Mouse (Mus musculus): ENCODE measurements around the gene Bcar1. TPM values are rescaled to one million over a fixed set of nuclear protein-coding genes. Genes with fewer than 3 reads are reported as not detected.

The Bcar1 gene
- polyA plus RNA-seq, 1 experiment from 2014 or later = 41.5 TPM

DNA sequence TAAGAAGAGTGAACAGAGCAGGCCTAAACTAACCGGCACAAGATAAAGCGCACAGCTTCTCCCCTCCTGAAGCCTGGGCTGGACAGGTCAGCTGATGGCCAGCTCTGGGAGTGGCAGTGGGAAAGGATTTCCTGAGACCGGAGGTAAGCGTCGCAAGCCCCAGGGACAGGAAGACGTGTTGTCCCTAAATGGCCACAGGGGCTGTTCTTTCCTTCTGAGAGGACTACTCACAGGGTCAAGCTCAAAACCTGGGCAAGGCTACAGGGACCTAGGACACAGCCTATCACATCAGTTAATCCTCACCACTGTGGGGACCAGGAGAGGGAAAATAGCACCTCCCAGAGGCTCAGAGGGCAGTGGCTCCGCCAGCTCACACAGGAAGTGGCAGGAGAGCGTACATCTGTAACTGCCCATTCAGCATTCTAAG lies 8.3 kb downstream of the Bcar1 start:
- Histone ChIP-seq H3K27ac (replicated peaks) (peak overlapping the region; percentile 51; the same call in 1 of the 2 replicates), H3K9ac (replicated peaks) (0 out of 2 replicates have a peak overlapping the region, but pooled peaks have one; percentile 17), H3K4me2 (no peak overlapping the region)

DNA sequence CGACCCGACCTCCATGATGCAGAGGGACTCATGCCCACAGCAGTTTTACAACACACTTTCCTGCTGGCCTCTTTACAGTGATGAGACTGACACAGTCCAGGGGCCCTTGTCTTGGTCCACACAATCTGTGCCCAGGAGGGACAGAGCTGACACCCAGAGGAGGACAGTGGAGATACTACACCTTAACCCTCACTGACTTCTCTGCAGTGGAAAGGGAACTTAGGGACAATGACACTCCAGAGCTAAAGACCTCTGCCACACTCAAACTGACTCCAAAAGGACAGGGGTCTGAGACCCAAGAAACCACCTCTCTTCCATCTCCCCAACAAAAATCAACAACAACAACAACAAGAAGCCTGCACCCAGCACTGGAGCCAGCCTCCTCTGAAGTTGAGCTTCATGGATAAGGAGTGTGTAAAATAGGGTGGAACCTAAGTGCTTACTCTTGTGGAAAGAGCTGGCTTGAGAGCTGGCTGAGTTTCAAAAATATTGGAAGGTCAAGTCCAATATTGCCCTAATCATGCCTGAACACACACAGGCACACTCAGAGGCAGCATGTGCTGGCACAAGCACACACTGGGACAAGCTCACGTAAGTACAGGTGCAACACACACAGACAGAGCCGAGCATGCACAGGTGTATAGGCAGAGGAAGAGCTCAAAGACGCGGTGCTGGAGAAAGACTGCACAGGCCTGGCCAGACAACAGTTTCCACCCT lies 9.2 kb downstream of the Bcar1 start:
- peaks cover 88% of the 10 kb centered on the region for H3K4me1 ChIP-seq
- 55% methylated on average over 6 of the region's 6 CpGs for WGBS
- H3K27ac ChIP-seq (replicated peaks) = peak overlapping the region; percentile 51
- no peak overlapping the region for H3K4me2 ChIP-seq
- ATAC-seq (ENCODE audit: low FRiP score) = no peak
- H3K9me3 ChIP-seq (replicated peaks) = no peaks in the 10 kb centered on the region
- no peaks in the 10 kb centered on the region for H3K27me3 ChIP-seq (replicated peaks)
- no peak overlapping the region for H3K4me3 ChIP-seq (replicated peaks)
- no peaks in the 10 kb centered on the region for H3K36me3 ChIP-seq
- no peak overlapping the region for H3K9ac ChIP-seq (replicated peaks)

More for the DNA sequence above, 8.3 kb downstream of the Bcar1 start:
- no peaks in the 10 kb centered on the region for H3K9me3 ChIP-seq (replicated peaks)
- H3K27me3 ChIP-seq (replicated peaks) = no peaks in the 10 kb centered on the region
- no peak for ATAC-seq (ENCODE audit: low FRiP score)
- no peak overlapping the region for H3K4me3 ChIP-seq (replicated peaks)
- no peaks in the 10 kb centered on the region for H3K36me3 ChIP-seq
- WGBS = 59% methylated on average over 8 of the region's 8 CpGs
- peaks cover 88% of the 10 kb centered on the region for H3K4me1 ChIP-seq

DNA sequence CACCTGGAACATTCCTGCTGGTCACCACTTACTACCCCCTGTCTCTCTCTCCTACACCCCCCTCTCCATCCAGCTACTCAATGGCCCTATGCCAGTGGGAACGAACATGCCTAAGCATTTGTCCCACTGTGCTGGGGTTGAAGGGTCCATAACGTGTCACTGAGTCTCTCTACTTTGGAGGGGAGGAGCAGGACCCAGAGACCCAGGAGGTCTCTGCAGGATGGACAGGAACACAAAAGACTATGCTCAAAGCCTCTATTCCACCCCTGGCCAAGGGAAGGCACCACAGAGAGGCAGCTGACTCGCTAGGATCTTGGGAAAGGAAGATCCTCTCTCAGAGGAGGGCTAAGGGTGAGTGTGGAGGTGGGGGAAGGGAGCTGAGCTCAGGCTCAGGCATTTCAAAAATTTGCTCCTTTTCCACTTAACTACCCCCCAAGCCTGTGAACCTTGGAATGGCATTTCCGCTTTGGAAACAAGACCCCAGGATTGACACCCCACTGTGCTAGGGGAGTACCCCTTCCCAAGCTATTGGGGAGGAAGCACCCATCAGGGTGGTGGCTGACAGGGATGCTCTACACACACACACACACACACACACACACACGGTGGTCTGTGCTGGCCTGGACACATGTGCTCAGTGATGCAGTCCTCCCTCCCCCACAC lies 9.9 kb downstream of the Bcar1 start:
- no peak overlapping the region for H3K9ac ChIP-seq (replicated peaks)
- peak overlapping the region; percentile 85 for H3K27ac ChIP-seq (replicated peaks)
- no peaks in the 10 kb centered on the region for H3K27me3 ChIP-seq (replicated peaks)
- H3K4me3 ChIP-seq (replicated peaks) = no peak overlapping the region
- ATAC-seq (ENCODE audit: low FRiP score) = no peak
- H3K4me1 ChIP-seq = peaks cover 88% of the 10 kb centered on the region
- no peak overlapping the region for H3K4me2 ChIP-seq
- WGBS = 12% methylated on average over 5 of the region's 5 CpGs
- H3K36me3 ChIP-seq = no peaks in the 10 kb centered on the region
- no peaks in the 10 kb centered on the region for H3K9me3 ChIP-seq (replicated peaks)

DNA sequence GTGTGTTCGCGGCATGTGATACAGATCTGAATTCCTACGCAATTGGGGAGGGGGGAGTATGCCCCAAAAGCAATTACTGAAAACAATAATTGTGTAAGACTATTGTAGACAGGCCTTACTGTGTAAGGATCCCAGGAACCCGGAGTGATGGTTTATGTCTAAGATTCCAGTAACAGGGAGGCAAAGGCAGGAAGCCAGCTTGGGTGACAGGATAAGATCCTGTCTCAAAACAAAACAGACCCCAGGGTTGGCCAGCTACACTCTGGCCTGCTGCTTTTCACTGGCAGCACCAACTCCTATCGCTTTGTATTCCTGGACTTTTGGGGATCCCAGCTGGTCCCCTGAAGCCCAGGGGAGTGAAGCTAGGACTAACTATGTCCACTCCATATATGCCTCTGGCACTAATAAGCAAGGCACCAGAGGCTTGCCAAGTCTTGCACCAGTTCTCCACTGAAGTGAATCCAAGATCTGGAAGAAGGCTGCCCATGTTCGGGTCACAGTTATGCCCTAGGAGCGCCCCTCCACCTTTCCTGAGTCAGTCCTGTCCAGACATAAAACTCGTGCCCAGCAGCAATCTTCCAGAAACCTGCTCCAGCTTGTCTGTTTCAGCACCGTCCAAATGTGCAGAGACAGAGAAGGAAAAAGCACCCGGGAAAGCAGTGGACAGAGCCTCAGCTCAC lies 11.1 kb downstream of the Bcar1 start:
- H3K4me1 ChIP-seq = peaks cover 93% of the 10 kb centered on the region
- 31% methylated on average over 10 of the region's 10 CpGs for WGBS
- H3K36me3 ChIP-seq = no peaks in the 10 kb centered on the region
- H3K27me3 ChIP-seq (replicated peaks) = no peaks in the 10 kb centered on the region
- peak overlapping the region; percentile 85 for H3K27ac ChIP-seq (replicated peaks)
- H3K4me3 ChIP-seq (replicated peaks) = peak overlapping the region; percentile 60
- ATAC-seq (ENCODE audit: low FRiP score) = no peak
- H3K9me3 ChIP-seq (replicated peaks) = no peaks in the 10 kb centered on the region
- H3K9ac ChIP-seq (replicated peaks) = peak overlapping the region; percentile 76
- H3K4me2 ChIP-seq = peak overlapping the region; percentile 80

DNA sequence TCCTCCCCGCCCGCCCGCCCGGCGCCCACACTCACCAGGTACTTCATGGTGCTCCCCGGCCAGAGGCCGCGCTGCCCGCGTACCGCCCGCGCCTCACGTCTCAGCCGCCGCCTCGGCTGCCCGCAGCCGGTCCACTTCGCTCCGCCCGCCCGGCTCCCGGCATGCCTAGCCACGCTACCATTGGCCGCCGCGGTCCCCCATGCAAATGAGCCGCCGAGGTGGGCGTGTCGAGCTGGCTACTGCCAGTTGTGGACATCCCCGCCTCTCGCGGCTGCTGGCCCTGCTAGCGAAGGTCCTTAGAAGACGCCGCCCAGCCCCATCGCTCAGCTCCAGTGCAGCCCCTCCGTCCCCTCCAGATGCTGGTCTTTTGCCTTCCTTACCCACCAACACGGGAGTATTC lies 11.6 kb downstream of the Bcar1 start:
- Histone ChIP-seq H3K9ac (replicated peaks) (peak overlapping the region; percentile 76), H3K27ac (replicated peaks) (peak overlapping the region; percentile 85), H3K4me2 (peak overlapping the region; percentile 80), H3K4me1 (peaks cover 93% of the 10 kb centered on the region), H3K9me3 (replicated peaks) (no peaks in the 10 kb centered on the region), H3K36me3 (no peaks in the 10 kb centered on the region), H3K27me3 (replicated peaks) (no peaks in the 10 kb centered on the region), H3K4me3 (replicated peaks) (peak overlapping the region; percentile 60)
- peak; percentile 94 for ATAC-seq (ENCODE audit: low FRiP score)
- WGBS = under 1% methylated on average over 35 of the region's 41 CpGs

DNA sequence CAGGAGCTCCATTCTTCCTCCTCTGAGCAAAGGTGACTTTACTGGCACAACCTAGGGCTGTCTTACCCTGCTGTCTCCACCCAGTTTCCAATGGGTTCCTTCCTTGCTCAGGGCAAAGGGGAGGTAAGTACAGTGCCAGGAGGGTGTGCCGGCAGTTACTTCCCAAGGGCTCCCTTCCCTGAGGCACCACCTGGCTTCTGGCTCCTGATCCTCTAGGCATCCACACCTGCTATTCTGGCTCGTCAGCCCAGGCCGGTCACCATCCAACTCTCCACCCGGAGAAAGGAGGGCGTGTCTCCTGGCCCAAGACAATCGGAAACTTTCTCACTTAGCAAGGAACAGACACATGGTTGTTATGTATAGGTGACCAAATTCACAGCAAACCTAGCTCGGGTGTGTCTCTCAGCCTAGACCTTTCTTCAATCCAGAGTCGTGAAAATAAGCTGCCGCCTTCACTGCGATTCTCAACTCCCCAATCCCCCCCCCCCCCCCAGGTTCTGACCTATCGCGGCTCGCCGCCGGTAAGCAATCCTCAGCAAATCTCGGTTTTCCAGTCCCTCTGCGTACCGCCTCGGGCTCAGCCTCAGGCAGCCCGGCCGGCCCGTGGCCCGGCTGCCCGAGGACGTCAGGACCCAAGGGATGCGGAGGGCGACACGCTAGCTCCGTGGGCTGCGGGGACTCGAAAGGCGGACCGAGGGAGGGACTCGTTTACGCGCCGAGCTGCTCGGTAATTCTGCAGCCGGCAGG lies 12.2 kb downstream of the Bcar1 start:
- H3K27me3 ChIP-seq (replicated peaks) = no peaks in the 10 kb centered on the region
- peak; percentile 56 for ATAC-seq (ENCODE audit: low FRiP score)
- H3K9ac ChIP-seq (replicated peaks) = peak overlapping the region; percentile 76
- H3K27ac ChIP-seq (replicated peaks) = peak overlapping the region; percentile 85
- peaks cover 93% of the 10 kb centered on the region for H3K4me1 ChIP-seq
- H3K36me3 ChIP-seq = no peaks in the 10 kb centered on the region
- under 1% methylated on average over 38 of the region's 39 CpGs for WGBS
- peak overlapping the region; percentile 60 for H3K4me3 ChIP-seq (replicated peaks)
- H3K9me3 ChIP-seq (replicated peaks) = no peaks in the 10 kb centered on the region
- H3K4me2 ChIP-seq = peak overlapping the region; percentile 80

DNA sequence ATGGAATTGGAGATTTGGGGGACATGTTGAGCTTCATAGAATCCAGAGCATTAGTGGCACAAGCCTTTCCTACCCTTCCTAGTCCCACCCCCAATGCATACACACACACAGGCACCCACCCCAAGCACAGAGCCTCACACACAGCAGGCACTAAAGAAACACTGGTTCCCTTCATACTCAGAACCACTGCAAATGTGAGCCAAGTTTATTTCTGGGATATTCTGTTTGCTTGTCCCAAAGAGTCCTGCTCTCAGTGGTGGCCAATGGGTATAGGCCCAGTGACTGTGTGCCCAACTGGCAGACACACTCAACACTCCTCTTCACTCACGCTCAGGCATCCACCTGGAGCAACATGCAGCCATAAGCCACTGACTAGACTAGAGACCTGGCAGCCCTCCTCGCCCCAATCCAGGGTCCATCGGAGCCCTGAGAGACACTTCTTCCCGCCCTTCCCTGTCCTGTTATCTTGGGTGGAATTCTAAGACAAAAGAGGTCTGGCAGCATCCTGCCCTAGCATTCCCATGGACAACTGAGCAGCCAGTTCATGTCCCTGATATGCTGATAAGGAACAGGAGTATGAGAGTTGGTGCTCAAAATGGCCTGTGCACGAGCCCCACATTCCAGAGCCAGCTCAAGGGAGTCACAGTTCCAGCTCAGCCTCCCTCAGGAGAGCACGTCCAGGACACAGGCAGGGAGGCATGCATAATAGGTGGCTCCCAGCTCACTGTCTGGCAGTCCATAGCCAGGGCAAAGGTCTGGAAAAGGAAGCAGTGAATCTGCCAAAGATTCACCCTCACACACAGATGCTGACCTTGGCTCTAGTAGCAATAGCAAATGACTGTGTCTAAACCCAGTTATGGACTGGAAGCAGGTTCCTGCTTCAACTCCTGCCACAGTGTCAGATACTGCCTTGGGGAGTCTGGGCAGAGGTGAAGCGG lies 14.1 kb downstream of the Bcar1 start:
- H3K27me3 ChIP-seq (replicated peaks) = no peaks in the 10 kb centered on the region
- no peak for ATAC-seq (ENCODE audit: low FRiP score)
- no peak overlapping the region for H3K4me3 ChIP-seq (replicated peaks)
- no peak overlapping the region for H3K9ac ChIP-seq (replicated peaks)
- peaks cover 86% of the 10 kb centered on the region for H3K4me1 ChIP-seq
- H3K36me3 ChIP-seq = no peaks in the 10 kb centered on the region
- WGBS = 73% methylated on average over 7 of the region's 7 CpGs
- peak overlapping the region; percentile 80; the same call in 1 of the 2 replicates for H3K4me2 ChIP-seq
- no peaks in the 10 kb centered on the region for H3K9me3 ChIP-seq (replicated peaks)
- H3K27ac ChIP-seq (replicated peaks) = no peak overlapping the region

DNA sequence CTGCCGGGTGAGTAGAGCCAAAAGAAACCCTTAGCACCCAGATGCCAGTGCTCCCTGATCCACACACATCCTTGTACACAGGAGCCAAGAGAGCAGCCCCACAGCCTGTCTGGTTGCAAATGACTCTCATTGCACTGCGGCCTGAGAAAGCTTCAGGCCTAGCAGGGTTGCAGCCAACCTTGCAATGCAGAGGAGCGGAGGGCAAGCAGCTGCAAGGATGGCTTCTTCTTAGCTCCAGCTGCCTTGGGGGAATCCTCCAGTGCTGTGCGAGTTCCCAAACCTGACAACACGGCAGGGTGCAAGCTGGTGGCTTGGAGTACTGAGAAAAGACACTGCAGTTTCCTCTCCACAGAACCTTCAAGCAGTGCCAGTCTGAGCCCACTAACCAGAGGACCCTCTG lies 15.1 kb downstream of the Bcar1 start:
- ATAC-seq (ENCODE audit: low FRiP score) = no peak
- H3K36me3 ChIP-seq = no peaks in the 10 kb centered on the region
- 77% methylated on average over 5 of the region's 5 CpGs for WGBS
- no peak overlapping the region for H3K4me3 ChIP-seq (replicated peaks)
- H3K27ac ChIP-seq (replicated peaks) = no peak overlapping the region
- no peak overlapping the region for H3K4me2 ChIP-seq
- H3K9me3 ChIP-seq (replicated peaks) = no peaks in the 10 kb centered on the region
- H3K9ac ChIP-seq (replicated peaks) = no peak overlapping the region
- H3K27me3 ChIP-seq (replicated peaks) = no peaks in the 10 kb centered on the region
- peaks cover 80% of the 10 kb centered on the region for H3K4me1 ChIP-seq

DNA sequence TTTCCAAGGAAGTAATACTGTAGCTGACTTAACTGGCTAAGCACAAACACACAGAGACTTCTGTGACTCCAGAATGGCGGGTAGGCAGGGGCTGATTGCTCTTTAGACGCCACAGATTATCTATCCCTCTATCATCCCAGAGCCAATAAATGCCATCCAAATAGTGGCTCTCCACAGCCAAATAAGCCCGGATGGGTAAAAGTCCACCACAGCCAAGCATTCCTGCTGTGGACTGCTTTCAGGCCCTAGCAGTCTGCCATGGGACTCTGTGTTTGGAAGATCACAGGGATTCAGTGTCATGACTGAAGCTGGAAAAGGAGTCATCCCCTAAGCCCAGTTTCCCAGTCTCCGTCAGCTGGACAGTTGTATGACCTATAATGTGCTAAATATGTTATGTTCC lies 16.1 kb downstream of the Bcar1 start:
- no peak for ATAC-seq (ENCODE audit: low FRiP score)
- Histone ChIP-seq H3K27ac (replicated peaks) (no peak overlapping the region), H3K4me2 (no peak overlapping the region), H3K4me3 (replicated peaks) (no peak overlapping the region), H3K9me3 (replicated peaks) (no peaks in the 10 kb centered on the region), H3K9ac (replicated peaks) (no peak overlapping the region), H3K36me3 (no peaks in the 10 kb centered on the region), H3K4me1 (peaks cover 71% of the 10 kb centered on the region), H3K27me3 (replicated peaks) (no peaks in the 10 kb centered on the region)
- WGBS = 62% methylated on average over 4 of the region's 4 CpGs

DNA sequence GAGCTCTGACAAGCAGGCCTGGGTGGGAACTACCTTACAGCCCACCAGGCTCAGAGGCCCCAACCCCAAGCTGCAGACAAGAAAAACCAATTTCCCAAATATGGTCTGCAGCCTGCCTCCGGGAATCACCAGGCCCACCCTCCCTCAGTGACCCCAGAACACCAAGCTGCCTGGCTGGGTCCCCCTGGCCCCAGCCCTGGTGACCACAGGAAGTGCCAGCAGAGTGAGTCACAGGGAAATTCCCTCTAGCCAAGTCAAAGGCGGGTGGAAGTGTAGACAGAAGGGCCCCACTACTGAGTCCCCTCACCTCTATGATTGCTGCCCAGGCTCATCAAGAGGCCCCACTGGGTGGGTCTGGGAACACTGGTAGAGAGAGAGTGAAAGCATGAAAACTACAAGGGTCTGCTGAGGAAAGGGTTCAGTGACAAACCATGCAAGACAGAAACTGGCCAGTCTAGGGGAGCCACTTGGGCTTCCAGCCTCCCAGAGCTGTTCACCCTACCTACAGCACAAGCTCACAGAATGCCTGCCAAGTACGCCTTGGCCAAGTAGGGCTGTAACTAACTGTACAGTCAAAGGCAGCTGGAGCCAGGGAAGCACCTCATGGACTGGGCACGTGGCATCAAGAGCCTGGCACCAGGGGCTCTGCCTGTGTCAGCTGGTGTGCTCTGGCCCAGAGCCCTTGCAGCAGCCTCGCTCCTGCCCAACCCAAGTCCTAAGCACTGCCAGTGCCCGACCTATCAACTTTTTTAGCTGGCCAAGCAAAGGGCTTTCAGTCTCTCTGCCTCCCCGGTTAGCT lies 17.3 kb downstream of the Bcar1 start:
- H3K4me1 ChIP-seq = peaks cover 64% of the 10 kb centered on the region

More for the DNA sequence above, 17.3 kb downstream of the Bcar1 start:
- Histone ChIP-seq H3K27ac (replicated peaks) (peak overlapping the region; percentile 42), H3K9ac (replicated peaks) (no peak overlapping the region), H3K27me3 (replicated peaks) (no peaks in the 10 kb centered on the region), H3K4me2 (no peak overlapping the region; the same call in 1 of the 2 replicates), H3K9me3 (replicated peaks) (no peaks in the 10 kb centered on the region), H3K36me3 (no peaks in the 10 kb centered on the region), H3K4me3 (replicated peaks) (no peak overlapping the region)
- 65% methylated on average over 7 of the region's 7 CpGs for WGBS
- peak; percentile 78 for ATAC-seq (ENCODE audit: low FRiP score)
